Mouse (Mus musculus): ENCODE data around the gene Sumf1. TPM values are rescaled to one million over a fixed set of nuclear protein-coding genes. Genes with fewer than 3 reads are reported as not detected.

The Sumf1 gene
- total RNA-seq, 4 experiments from 2014 or later, result 11.5 to 13.4 (median 12.8) TPM

GRCm38 (mm10) chr6:108093449-108093848 is 91.9 kb downstream of the Sumf1 start:
- no peak for DNase-seq (ENCODE audit: low spot score)

GRCm38 (mm10) chr6:108092646-108093045 is 92.7 kb downstream of the Sumf1 start:
- no peak for DNase-seq (ENCODE audit: low spot score)

DNA sequence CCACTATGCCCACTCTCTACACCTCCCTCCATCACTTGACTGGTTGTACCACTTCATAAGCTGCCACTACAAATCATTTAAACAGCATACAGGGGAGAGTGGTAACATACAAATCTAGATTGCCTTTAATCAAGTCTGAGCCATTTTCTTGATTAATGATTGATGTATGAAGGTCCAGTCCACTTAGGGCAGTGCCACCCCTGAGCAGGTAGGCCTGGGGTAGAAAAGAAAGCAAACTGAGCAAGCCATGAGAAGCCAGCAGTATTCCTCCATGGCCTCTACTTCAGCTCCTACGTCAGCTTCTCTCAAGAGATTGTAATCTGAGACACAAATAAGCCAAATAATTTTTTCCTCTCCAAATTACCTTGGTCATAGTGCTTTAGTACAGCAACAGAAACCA is 94.1 kb downstream of the Sumf1 start:
- no peak for DNase-seq (ENCODE audit: low spot score)

GRCm38 (mm10) chr6:108075857-108076256 is 109.5 kb downstream of the Sumf1 start:
- DNase-seq (ENCODE audit: low spot score), result no peak

DNA sequence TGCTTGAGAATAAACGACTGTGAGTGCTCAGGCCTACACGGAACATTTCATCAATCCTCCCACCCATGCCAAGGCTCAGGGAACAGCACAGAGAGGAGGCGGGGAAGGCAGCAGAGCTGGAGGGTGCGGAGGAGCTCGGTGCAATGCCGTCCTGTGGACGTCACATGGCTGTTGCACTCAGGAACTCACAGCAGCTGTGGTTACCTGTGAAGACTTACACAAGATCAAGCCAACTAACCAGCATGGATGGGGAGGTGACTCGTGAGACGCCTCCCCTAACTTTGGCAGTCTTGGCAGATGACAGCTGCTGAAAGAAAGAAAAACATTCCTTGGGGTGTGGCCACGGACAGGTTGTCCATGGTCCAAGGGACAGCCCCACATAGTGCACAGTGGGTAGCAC is 110.8 kb downstream of the Sumf1 start:
- no peak for DNase-seq (ENCODE audit: low spot score)

DNA sequence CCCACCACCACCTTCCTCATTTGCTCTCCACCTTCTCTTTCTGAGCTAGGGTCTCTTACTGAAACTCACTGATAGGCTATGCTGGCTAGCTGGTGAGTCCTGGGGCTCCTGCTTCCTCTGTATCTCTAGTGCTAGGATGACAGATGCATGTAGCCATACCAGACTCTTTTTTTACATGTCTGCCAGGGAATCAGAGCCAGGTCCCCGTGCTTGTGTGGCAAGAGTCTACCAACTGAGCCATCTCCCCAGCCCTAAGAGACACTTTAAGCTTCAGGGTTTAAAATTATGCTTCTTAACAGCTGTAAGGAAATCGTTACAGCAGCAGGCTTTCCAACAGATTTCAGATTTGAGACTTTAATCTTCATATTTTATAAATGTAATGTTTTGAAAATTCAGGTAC is 111.5 kb downstream of the Sumf1 start:
- no peak for DNase-seq (ENCODE audit: low spot score)

GRCm38 (mm10) chr6:108073071-108073470 is 112.3 kb downstream of the Sumf1 start:
- no peak for DNase-seq (ENCODE audit: low spot score)

GRCm38 (mm10) chr6:108070947-108071346 is 114.4 kb downstream of the Sumf1 start:
- DNase-seq (ENCODE audit: low spot score), result no peak

- peak; percentile 47 for DNase-seq (ENCODE audit: low spot score)
These were observed 119.8 kb downstream of the Sumf1 start for GRCm38 (mm10) chr6:108065583-108065982.

GRCm38 (mm10) chr6:108064918-108065526 is 120.4 kb downstream of the Sumf1 start, which contains the start of gene Setmar:
Gene Setmar (plus strand): TSS chr6:108065045.
- peak; percentile 96 for DNase-seq (ENCODE audit: low spot score)

DNA sequence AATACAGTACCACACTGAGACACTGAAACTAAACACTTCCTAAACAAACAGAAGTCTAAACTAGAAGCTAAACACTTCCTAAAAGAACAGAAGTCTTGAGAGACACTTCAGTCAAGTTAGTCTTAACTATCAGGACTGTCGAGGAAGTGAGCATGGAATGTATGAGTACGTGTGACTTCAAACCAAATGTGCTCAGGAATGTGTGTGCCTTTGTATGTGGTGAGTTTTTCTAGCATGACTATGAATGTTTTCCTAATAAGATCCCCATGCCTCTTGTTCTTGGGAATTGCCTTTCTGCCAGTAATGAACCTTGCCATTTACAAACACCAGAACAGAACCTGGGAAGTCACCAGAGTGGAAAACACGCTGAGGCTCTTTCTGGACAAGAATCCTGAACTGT is 124.3 kb downstream of the Sumf1 start:
- DNase-seq (ENCODE audit: low spot score), result no peak

DNA sequence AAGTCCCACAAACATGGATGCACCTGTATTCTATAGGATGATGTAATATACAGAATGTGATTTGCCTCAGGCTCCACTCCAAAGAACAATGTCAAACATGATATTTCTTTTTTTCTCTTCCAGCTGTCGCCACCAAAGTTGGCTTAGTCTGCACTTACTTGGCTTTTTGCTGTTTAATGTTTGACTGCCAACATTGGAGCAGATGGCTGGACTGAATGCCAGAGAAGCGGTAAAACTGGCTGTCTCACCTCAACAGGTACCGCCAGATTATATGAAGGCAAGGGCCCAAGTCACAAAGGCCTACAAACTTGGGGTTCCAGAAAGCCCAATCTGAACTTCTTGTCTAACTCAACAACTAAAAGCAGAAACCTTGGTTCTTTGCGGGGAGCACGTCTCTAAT is 127.3 kb downstream of the Sumf1 start:
- DNase-seq (ENCODE audit: low spot score), result no peak

DNA sequence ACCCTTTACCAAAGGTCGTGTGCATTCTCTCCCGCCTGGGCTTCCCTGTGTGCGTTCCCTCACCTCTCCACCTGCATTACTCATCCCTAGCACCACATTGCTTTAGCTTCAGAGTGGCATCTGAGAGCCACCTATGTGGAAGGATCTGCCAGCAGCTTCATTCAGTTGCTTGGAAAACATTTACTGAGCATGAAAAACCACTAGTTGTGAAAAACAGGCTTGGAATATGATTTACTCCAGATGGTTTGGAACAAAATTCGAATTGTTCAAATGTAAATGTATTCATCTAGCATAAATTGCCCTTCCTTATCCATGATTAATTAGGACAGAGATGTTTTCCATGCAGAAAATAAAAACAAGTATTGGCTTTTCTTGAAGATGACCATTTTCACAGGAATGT is 128.0 kb downstream of the Sumf1 start:
- DNase-seq (ENCODE audit: low spot score), result no peak

Other genes with a start within 250 kb of the Sumf1 start
- 1 to 10 TPM; 2.9 to 5.0 (median 3.5) TPM for gene Setmar, start 120.5 kb downstream of the Sumf1 start, total RNA-seq (2022)
- gene Itpr1, start 27.5 kb upstream of the Sumf1 start, total RNA-seq (2022), result 10 to 100 TPM; 33.9 to 36.9 (median 36.4) TPM